11 mouse cellular contexts compared by ENCODE assay signal in genomic region chr15:89313359-89313758, GRCm38 (mm10). TPM values are rescaled to one million over a fixed set of nuclear protein-coding genes. Genes with fewer than 3 reads are reported as not detected.
DNase-seq lines count a peak whose midpoint lies in the region; ATAC-seq lines count a peak whose summit lies in the region.
"Had no signal": no experiment of that assay in that cellular context is flagged by ENCODE, and none has a peak within 500 bp of the region (broad histone marks: within the 10 kb centered on the region; RNA-seq: fewer than 3 reads in every experiment).

No protein-coding gene starts in this region.

- peak overlapping the region; percentile 12; the same call in 1 of the 2 replicates for H3K27ac ChIP-seq in liver, embryonic 12.5 days

- H3K9ac ChIP-seq in liver, embryonic 12.5 days, result peak overlapping the region; percentile 88; the same call in 1 of the 2 replicates

- H3K36me3 ChIP-seq in liver, embryonic 12.5 days, result no peaks in the 10 kb centered on the region

- H3K4me3 ChIP-seq in liver, embryonic 12.5 days, result peak overlapping the region; percentile 86; the same call in 1 of the 2 replicates

- H3K4me1 ChIP-seq in liver, embryonic 12.5 days, result peaks cover 72% of the 10 kb centered on the region

- H3K4me2 ChIP-seq in liver, embryonic 12.5 days, result peak overlapping the region; percentile 97

- intact Hi-C loops in heart, postnatal 14 days (cut with DNase I), result no loop called here

- DNase-seq in heart, adult 11 months, result peak; percentile 91
- DNase-seq in heart, postnatal 14 days, result no peak
- DNase-seq in thymus, postnatal 14 days, result peak; percentile 6
- no peak for DNase-seq in thymus, postnatal 10 days (ENCODE audit: low spot score in 2 of 2)
- DNase-seq in right cerebral cortex, postnatal 4 days, result no peak
- DNase-seq in urinary bladder, adult 18-20 months (ENCODE audit: low spot score in 2 of 2), result no peak
- no peak for DNase-seq in adipocyte (ENCODE audit: low spot score)
- DNase-seq: kidney, adult 18-20 months; lung, postnatal 4 days; right cerebral cortex, postnatal 14 days had no signal

- H3K9me3 ChIP-seq in liver, embryonic 12.5 days (replicated peaks), result no peaks in the 10 kb centered on the region

- 72% methylated on average over 4 of the region's 4 CpGs for WGBS in liver, embryonic 12.5 days (ENCODE audit: insufficient replicate concordance)

- ATAC-seq in liver, embryonic 12.5 days, result no peak

- H3K27me3 ChIP-seq in liver, embryonic 12.5 days (replicated peaks), result no peaks in the 10 kb centered on the region

RNA-seq across cellular contexts. Expression of gene Sbf1, which starts 1.8 kb away (rescaled TPM):
- total RNA-seq in heart, postnatal 14 days (2021), result 10 to 100 TPM; 70.7 to 74.7 TPM
- 32.5 and 34.1 TPM in 2 replicates for polyA plus RNA-seq in liver, embryonic 12.5 days (2016; fragmentation: Nextera tagmentation; extraction: Ambion mirVana)

RNA-seq across cellular contexts. Expression of gene Adm2, which starts 9.2 kb away (rescaled TPM):
- not detected for total RNA-seq in heart, postnatal 14 days (2021)
- polyA plus RNA-seq in liver, embryonic 12.5 days (2016; fragmentation: Nextera tagmentation; extraction: Ambion mirVana), result 3.3 TPM in 2 replicates

RNA-seq across cellular contexts. Expression of gene Miox, which starts 20.8 kb away (rescaled TPM):
- total RNA-seq in heart, postnatal 14 days (2021), result not detected
- 2.4 and 3.7 TPM in 2 replicates for polyA plus RNA-seq in liver, embryonic 12.5 days (2016; fragmentation: Nextera tagmentation; extraction: Ambion mirVana)

RNA-seq across cellular contexts. Expression of gene Lmf2, which starts 42.1 kb away (rescaled TPM):
- total RNA-seq in heart, postnatal 14 days (2021), result 10 to 100 TPM; 33.1 to 38.3 TPM
- polyA plus RNA-seq in liver, embryonic 12.5 days (2016; fragmentation: Nextera tagmentation; extraction: Ambion mirVana), result 36.2 and 41.1 TPM in 2 replicates

RNA-seq across cellular contexts. Expression of gene Ncaph2, which starts 42.2 kb away (rescaled TPM):
- 10 to 100 TPM; 56.0 to 64.7 TPM for total RNA-seq in heart, postnatal 14 days (2021)
- 134 TPM in 2 replicates for polyA plus RNA-seq in liver, embryonic 12.5 days (2016; fragmentation: Nextera tagmentation; extraction: Ambion mirVana)

Comparison
In these comparisons a context has a peak if more than half of its experiments do, and no peak if none do; other contexts are left out.
1. DNase-seq: peak in heart, adult 11 months (single experiment) and thymus, postnatal 14 days (single experiment); none in heart, postnatal 14 days (0 of 2), thymus, postnatal 10 days (0 of 2), right cerebral cortex, postnatal 4 days (single experiment), urinary bladder, adult 18-20 months (0 of 2) and adipocyte (single experiment).